Mouse (Mus musculus): ENCODE measurements around the gene H2-Q4. TPM values are rescaled to one million over a fixed set of nuclear protein-coding genes. Genes with fewer than 3 reads are reported as not detected.
A peak's percentile ranks its signal among the peaks of the same experiment; 100 is the strongest.
"Not testable (repeated sequence)": the region's sequence is repeated elsewhere in the genome, so short reads cannot be mapped to it uniquely, and the experiment has no call there.

Gene H2-Q4
- total RNA-seq, 4 experiments from 2014 or later, result 14.6 to 22.3 (median 16.7) TPM

GRCm38 (mm10) chr17:35420206-35420810, 40.9 kb downstream of the H2-Q4 start:
- DNase-seq (ENCODE audit: low spot score), result not testable (repeated sequence)

GRCm38 (mm10) chr17:35421331-35421730, 41.9 kb downstream of the H2-Q4 start:
- DNase-seq (ENCODE audit: low spot score), result not testable (repeated sequence)

DNA sequence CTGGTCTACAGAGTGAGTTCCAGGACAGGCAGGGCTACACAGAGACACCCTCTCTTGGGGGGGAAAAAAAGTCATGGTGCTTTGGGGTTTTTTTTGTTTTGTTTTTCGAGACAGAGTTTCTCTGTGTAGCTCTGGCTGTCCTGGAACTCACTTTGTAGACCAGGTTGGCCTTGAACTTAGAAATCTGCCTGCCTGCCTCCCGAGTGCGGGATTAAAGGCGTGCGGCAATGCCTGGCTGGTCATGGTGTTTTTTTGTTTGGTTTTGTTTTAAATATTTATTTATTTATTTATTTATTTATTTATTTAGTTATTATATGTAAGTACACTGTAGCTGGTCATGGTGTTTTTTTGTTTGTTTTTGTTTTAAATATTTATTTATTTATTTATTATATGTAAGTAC, 42.9 kb downstream of the H2-Q4 start:
- DNase-seq (ENCODE audit: low spot score), result not testable (repeated sequence)

- not testable (repeated sequence) for DNase-seq (ENCODE audit: low spot score)
Observed at GRCm38 (mm10) chr17:35423131-35423810, 43.9 kb downstream of the H2-Q4 start.

GRCm38 (mm10) chr17:35424106-35424505, 44.7 kb downstream of the H2-Q4 start:
- not testable (repeated sequence) for DNase-seq (ENCODE audit: low spot score)

DNA sequence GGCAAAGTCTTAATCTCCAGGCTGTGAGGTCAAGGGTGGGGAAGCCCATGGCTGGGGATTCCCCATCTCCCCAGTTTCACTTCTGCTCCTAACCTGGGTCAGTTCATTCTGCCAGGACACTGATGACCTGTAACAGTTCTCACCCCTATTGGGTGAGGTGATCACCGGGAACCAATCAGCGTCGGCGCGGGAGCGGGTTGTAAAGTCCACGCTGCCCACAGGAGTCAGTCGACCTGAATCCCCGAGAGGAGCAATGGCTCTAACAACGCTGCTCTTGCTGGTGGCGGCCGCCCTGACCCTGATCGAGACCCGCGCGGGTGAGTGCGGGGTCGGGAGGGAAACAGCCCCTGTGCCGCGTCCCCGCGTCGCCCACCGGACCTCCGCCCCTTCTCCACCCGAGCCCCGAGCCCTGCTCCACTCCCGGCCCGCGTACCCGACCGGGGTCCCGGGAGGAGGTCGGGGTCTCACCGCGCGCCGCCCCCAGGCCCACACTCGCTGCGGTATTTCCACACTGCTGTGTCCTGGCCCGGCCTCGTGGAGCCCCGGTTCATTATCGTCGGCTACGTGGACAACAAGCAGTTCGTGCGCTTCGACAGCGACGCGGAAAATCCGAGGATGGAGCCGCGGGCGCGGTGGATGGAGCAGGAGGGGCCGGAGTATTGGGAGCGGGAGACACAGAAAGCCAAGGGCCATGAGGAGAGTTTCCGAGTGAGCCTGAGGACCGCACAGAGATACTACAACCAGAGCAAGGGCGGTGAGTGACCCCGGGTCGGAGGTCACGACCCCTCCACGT, 45.4 kb downstream of the H2-Q4 start, which contains the start of gene H2-Q6:
Gene H2-Q6, plus strand, starts transcription at position 227 of the 793 bp plus-strand sequence.
- DNase-seq (ENCODE audit: low spot score), result peak; percentile 63

- not testable (repeated sequence) for DNase-seq (ENCODE audit: low spot score)
Observed at GRCm38 (mm10) chr17:35425474-35425873, 46.1 kb downstream of the H2-Q4 start.

DNA sequence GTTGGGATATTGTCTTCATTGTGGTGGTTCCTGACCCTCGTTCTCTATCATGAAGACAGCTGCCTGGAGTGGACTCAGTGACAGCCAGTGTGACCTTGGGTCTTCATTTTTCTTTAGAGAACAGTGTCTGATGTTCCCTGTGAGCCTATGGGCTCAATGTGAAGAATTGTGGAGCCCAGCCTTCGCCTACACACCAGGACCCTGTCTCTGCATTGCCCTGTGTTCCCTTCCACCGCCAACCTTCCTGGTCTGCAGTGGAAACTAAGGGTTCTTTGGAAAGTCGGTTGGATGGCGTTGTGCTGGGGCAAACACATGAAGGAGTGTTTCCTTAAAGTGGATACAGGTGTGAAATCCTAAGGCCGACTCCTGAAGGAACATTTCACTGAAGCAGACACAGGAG, 49.5 kb downstream of the H2-Q4 start:
- DNase-seq (ENCODE audit: low spot score), result not testable (repeated sequence)

GRCm38 (mm10) chr17:35430671-35431070, 51.3 kb downstream of the H2-Q4 start:
- DNase-seq (ENCODE audit: low spot score), result not testable (repeated sequence)

GRCm38 (mm10) chr17:35432167-35432566, 52.8 kb downstream of the H2-Q4 start:
- DNase-seq (ENCODE audit: low spot score), result not testable (repeated sequence)

- not testable (repeated sequence) for DNase-seq (ENCODE audit: low spot score)
Observed at GRCm38 (mm10) chr17:35434836-35435235, 55.4 kb downstream of the H2-Q4 start.

Other genes starting within 250 kb of the H2-Q4 start
- gene Apom, start 247.6 kb upstream of the H2-Q4 start, total RNA-seq (2022), result under 1 TPM in 1 of 4 experiments, not detected in 3; 0.26 TPM
- 100 to 1,000 TPM; 233 to 266 (median 242) TPM for gene Bag6, start 244.4 kb upstream of the H2-Q4 start, total RNA-seq (2022)
- 100 to 1,000 TPM; 130 to 143 (median 140) TPM for gene Prrc2a, start 214.7 kb upstream of the H2-Q4 start, total RNA-seq (2022)
- 1 to 10 TPM; 1.9 to 3.3 (median 2.4) TPM for gene Aif1, start 203.5 kb upstream of the H2-Q4 start, total RNA-seq (2022)
- gene Lst1, start 191.2 kb upstream of the H2-Q4 start, total RNA-seq (2022), result 1 to 10 TPM; 1.8 to 3.6 (median 2.6) TPM
- 1 to 10 TPM in 1 of 4 experiments, under 1 TPM in 3; 0.69 to 1.6 (median 0.80) TPM for gene Ltb, start 185.2 kb upstream of the H2-Q4 start, total RNA-seq (2022)
- under 1 TPM; 0.25 to 0.97 (median 0.52) TPM for gene Tnf, start 177.6 kb upstream of the H2-Q4 start, total RNA-seq (2022)
- under 1 TPM in 1 of 4 experiments, not detected in 3; 0.44 TPM for gene Lta, start 174.3 kb upstream of the H2-Q4 start, total RNA-seq (2022)
- gene Gm16181, start 158.8 kb upstream of the H2-Q4 start, total RNA-seq (2022), result under 1 TPM in 1 of 4 experiments, not detected in 3; 0.72 TPM
- gene Atp6v1g2, start 146.0 kb upstream of the H2-Q4 start, total RNA-seq (2022), result 1 to 10 TPM; 1.7 to 3.6 (median 1.9) TPM
- gene Nfkbil1, start 143.8 kb upstream of the H2-Q4 start, total RNA-seq (2022), result 1 to 10 TPM; 8.2 to 9.4 (median 8.5) TPM
- gene Ddx39b, start 137.9 kb upstream of the H2-Q4 start, total RNA-seq (2022), result 10 to 100 TPM; 76.7 to 92.1 (median 86.6) TPM
- 100 to 1,000 TPM; 108 to 169 (median 117) TPM for gene H2-D1, start 116.9 kb upstream of the H2-Q4 start, total RNA-seq (2022)
- 1 to 10 TPM in 3 of 4 experiments, under 1 TPM in 1; 0.53 to 1.5 (median 1.4) TPM for gene H2-Q1, start 59.2 kb upstream of the H2-Q4 start, total RNA-seq (2022)
- 1 to 10 TPM in 2 of 4 experiments, under 1 TPM in 2; 0.84 to 1.3 (median 1.1) TPM for gene H2-Q2, start 37.4 kb upstream of the H2-Q4 start, total RNA-seq (2022)
- 1 to 10 TPM; 3.8 to 8.0 (median 4.4) TPM for gene H2-Q6, start 45.2 kb downstream of the H2-Q4 start, total RNA-seq (2022)
- gene H2-Q7, start 59.5 kb downstream of the H2-Q4 start, total RNA-seq (2022), result 1 to 10 TPM; 2.5 to 4.7 (median 3.2) TPM
- under 1 TPM; 0.38 to 0.59 (median 0.39) TPM for gene H2-Q10, start 90.5 kb downstream of the H2-Q4 start, total RNA-seq (2022)
- gene Pou5f1, start 126.4 kb downstream of the H2-Q4 start, total RNA-seq (2022), result not detected
- 1 to 10 TPM; 2.1 to 3.3 (median 2.4) TPM for gene Tcf19, start 137.2 kb downstream of the H2-Q4 start, total RNA-seq (2022)
- 1 to 10 TPM; 2.0 to 3.9 (median 2.4) TPM for gene Cchcr1, start 137.5 kb downstream of the H2-Q4 start, total RNA-seq (2022)
- gene Psors1c2, start 153.6 kb downstream of the H2-Q4 start, total RNA-seq (2022), result not detected
- under 1 TPM; 0.14 to 0.37 (median 0.27) TPM for gene Cdsn, start 172.5 kb downstream of the H2-Q4 start, total RNA-seq (2022)
- gene 2300002M23Rik, start 187.8 kb downstream of the H2-Q4 start, total RNA-seq (2022), result not detected
- gene Sfta2, start 221.9 kb downstream of the H2-Q4 start, total RNA-seq (2022), result not detected
- not detected for gene Gm9573, start 247.0 kb downstream of the H2-Q4 start, total RNA-seq (2022)

All from heart, adult 8-10 months (tissue).